Mouse (Mus musculus): ENCODE measurements at regions not wholly inside any gene's neighbourhood (a gene's known extent, or its start where the extent isn't known, plus 50 kb on each side); places are given as distances from the start of the nearest gene placed in this dataset.

DNA sequence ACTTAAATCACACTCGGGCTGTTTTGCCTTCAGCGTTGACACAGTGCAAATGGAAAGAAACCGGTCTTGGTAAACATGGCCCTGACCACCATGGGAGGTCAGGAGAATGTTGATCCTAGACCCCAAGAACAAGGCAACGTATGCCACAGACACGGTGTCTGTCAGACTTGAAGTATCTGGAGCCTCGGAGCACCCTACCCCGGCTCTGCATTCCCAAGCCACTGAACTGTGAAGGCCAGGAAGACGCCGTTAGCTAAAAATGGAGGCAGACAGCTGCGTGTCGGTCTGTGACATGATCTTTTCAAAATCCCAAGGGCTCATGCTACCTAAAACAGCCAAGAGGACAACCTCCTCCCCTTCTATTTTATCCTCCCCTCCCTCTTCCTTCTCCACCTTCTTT is 282.0 kb downstream of the Sox4 start:
- Histone ChIP-seq H3K4me2 (no peak overlapping the region), H3K36me3 (no peaks in the 10 kb centered on the region), H3K27ac (no peak overlapping the region), H3K27me3 (no peaks in the 10 kb centered on the region), H3K4me3 (no peak overlapping the region), H3K9ac (no peak overlapping the region), H3K9me3 (no peaks in the 10 kb centered on the region), H3K4me1 (0 out of 2 replicates have a peak, but pooled peaks cover 2% of the 10 kb centered on the region)
- 74% methylated on average over 11 of the region's 11 CpGs for WGBS
- ATAC-seq (ENCODE audit: insufficient number of reproducible peaks, low FRiP score, low TSS enrichment, low read depth) = no peak

GRCm38 (mm10) chr13:28669832-28670585 is 283.5 kb downstream of the Sox4 start:
- Histone ChIP-seq H3K36me3 (no peaks in the 10 kb centered on the region), H3K27ac (no peak overlapping the region), H3K4me1 (peaks cover 6% of the 10 kb centered on the region; the same call in 1 of the 2 replicates), H3K9ac (no peak overlapping the region), H3K4me3 (no peak overlapping the region), H3K9me3 (no peaks in the 10 kb centered on the region), H3K4me2 (no peak overlapping the region), H3K27me3 (no peaks in the 10 kb centered on the region)
- no peak for ATAC-seq (ENCODE audit: insufficient number of reproducible peaks, low FRiP score, low TSS enrichment, low read depth)
- WGBS = 86% methylated on average over 4 of the region's 4 CpGs

DNA sequence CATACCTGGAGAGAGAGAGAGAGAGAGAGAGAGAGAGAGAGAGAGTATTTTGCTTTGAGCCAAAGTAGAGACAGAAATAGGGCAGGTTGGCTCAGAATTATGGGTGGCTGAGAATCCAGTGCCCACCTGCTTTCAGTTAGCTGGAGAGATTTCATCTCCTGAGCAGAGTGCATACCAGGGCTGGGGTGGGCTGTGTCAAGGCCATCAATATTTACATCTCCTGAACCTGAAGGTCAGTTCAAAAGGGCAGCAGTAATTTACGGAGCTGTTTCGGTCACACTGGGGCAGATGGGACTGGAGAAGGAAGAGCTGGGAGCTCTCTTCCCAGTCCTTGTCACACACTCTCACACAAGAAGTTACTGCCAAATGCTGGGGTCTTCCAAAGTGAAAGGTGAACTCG is 286.7 kb downstream of the Sox4 start:
- Histone ChIP-seq H3K4me2 (no peak overlapping the region), H3K4me3 (no peak overlapping the region), H3K4me1 (peaks cover 16% of the 10 kb centered on the region), H3K9ac (no peak overlapping the region), H3K27me3 (no peaks in the 10 kb centered on the region), H3K36me3 (no peaks in the 10 kb centered on the region), H3K27ac (no peak overlapping the region), H3K9me3 (no peaks in the 10 kb centered on the region)
- no peak for ATAC-seq (ENCODE audit: insufficient number of reproducible peaks, low FRiP score, low TSS enrichment, low read depth)
- 49% methylated on average over 3 of the region's 3 CpGs for WGBS

GRCm38 (mm10) chr13:28665150-28665549 is 288.4 kb downstream of the Sox4 start:
- Histone ChIP-seq H3K4me2 (no peak overlapping the region), H3K4me3 (no peak overlapping the region), H3K9ac (no peak overlapping the region), H3K27ac (no peak overlapping the region), H3K27me3 (no peaks in the 10 kb centered on the region), H3K9me3 (no peaks in the 10 kb centered on the region), H3K4me1 (peaks cover 16% of the 10 kb centered on the region), H3K36me3 (no peaks in the 10 kb centered on the region)
- 42% methylated on average over 5 of the region's 5 CpGs for whole genome bisulfite sequencing
- ATAC-seq (ENCODE audit: insufficient number of reproducible peaks, low FRiP score, low TSS enrichment, low read depth) = no peak

DNA sequence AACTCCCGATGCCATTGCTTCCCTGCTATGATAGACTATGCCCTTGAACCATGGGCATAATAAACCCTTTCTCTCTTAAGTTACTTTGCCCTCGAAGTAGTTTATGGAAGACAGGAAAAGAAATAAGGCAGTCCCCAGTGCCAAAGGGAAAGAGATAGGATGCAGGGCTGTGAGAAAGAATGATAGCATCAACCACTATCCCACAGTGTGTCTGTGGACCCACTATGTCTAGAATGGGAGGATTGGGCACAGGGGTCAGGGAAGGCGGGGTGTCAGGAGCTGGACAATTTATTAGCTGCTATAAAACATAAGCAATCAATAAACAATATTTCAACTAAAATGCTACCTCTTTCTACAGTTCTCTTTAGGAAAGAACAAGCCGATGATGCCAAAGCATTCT is 288.8 kb downstream of the Sox4 start:
- no peak overlapping the region for H3K27ac ChIP-seq
- no peak overlapping the region for H3K4me2 ChIP-seq
- H3K4me1 ChIP-seq = peaks cover 16% of the 10 kb centered on the region
- H3K9ac ChIP-seq = no peak overlapping the region
- H3K27me3 ChIP-seq = no peaks in the 10 kb centered on the region
- ATAC-seq (ENCODE audit: insufficient number of reproducible peaks, low FRiP score, low TSS enrichment, low read depth) = no peak
- 49% methylated on average over 4 of the region's 4 CpGs for WGBS
- H3K4me3 ChIP-seq = no peak overlapping the region
- H3K9me3 ChIP-seq = no peaks in the 10 kb centered on the region
- no peaks in the 10 kb centered on the region for H3K36me3 ChIP-seq

- ATAC-seq (ENCODE audit: insufficient number of reproducible peaks, low FRiP score, low TSS enrichment, low read depth) = no peak
- 47% methylated on average over 7 of the region's 7 CpGs for WGBS
- Histone ChIP-seq H3K4me2 (no peak overlapping the region), H3K36me3 (no peaks in the 10 kb centered on the region), H3K9me3 (no peaks in the 10 kb centered on the region), H3K9ac (no peak overlapping the region), H3K27me3 (no peaks in the 10 kb centered on the region), H3K27ac (no peak overlapping the region), H3K4me1 (peaks cover 18% of the 10 kb centered on the region), H3K4me3 (no peak overlapping the region)
These were observed 289.4 kb downstream of the Sox4 start for GRCm38 (mm10) chr13:28663950-28664681.

DNA sequence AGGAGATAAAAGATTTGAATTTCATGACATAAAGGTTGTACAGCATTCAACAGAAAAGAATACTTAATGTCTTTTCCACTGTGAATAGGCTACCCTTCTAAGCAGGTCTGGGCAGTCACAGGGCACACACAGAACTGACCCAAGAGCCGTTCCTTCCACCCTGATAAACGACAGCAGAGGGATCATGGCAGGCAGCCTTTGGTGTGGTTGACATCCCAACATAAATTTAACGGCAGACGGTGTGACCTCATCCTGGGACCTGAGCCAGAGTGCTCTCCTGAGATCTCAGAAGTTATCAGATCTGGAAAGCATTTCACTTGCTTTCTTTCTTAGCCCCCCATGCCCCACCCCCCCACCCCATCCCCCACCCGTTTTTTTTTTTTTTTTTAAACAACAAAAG is 290.1 kb downstream of the Sox4 start:
- H3K9me3 ChIP-seq = no peaks in the 10 kb centered on the region
- peaks cover 23% of the 10 kb centered on the region for H3K4me1 ChIP-seq
- WGBS = 10% methylated on average over 5 of the region's 5 CpGs
- no peaks in the 10 kb centered on the region for H3K36me3 ChIP-seq
- no peak overlapping the region for H3K9ac ChIP-seq
- H3K27ac ChIP-seq = no peak overlapping the region
- H3K27me3 ChIP-seq = no peaks in the 10 kb centered on the region
- no peak overlapping the region for H3K4me2 ChIP-seq
- H3K4me3 ChIP-seq = no peak overlapping the region
- no peak for ATAC-seq (ENCODE audit: insufficient number of reproducible peaks, low FRiP score, low TSS enrichment, low read depth)

- Histone ChIP-seq H3K4me2 (no peak overlapping the region), H3K27ac (no peak overlapping the region), H3K9ac (no peak overlapping the region), H3K4me1 (peaks cover 23% of the 10 kb centered on the region), H3K9me3 (no peaks in the 10 kb centered on the region), H3K27me3 (no peaks in the 10 kb centered on the region), H3K4me3 (no peak overlapping the region), H3K36me3 (no peaks in the 10 kb centered on the region)
- no peak for ATAC-seq (ENCODE audit: insufficient number of reproducible peaks, low FRiP score, low TSS enrichment, low read depth)
- 81% methylated on average over 3 of the region's 3 CpGs for WGBS
These were observed 291.2 kb downstream of the Sox4 start for GRCm38 (mm10) chr13:28662316-28662752.

GRCm38 (mm10) chr13:28660151-28660550 is 293.4 kb downstream of the Sox4 start:
- Histone ChIP-seq H3K4me3 (no peak overlapping the region), H3K9me3 (no peaks in the 10 kb centered on the region), H3K27ac (no peak overlapping the region), H3K9ac (no peak overlapping the region), H3K27me3 (no peaks in the 10 kb centered on the region), H3K4me2 (no peak overlapping the region), H3K4me1 (peaks cover 18% of the 10 kb centered on the region), H3K36me3 (no peaks in the 10 kb centered on the region; the same call in 1 of the 2 replicates)
- no peak for ATAC-seq (ENCODE audit: insufficient number of reproducible peaks, low FRiP score, low TSS enrichment, low read depth)
- WGBS = 84% methylated on average over 2 of the region's 2 CpGs

- peak overlapping the region; percentile 54; the same call in 1 of the 2 replicates for H3K27ac ChIP-seq
- no peaks in the 10 kb centered on the region for H3K27me3 ChIP-seq
- H3K4me2 ChIP-seq = no peak overlapping the region
- peaks cover 10% of the 10 kb centered on the region for H3K4me1 ChIP-seq
- H3K4me3 ChIP-seq = no peak overlapping the region
- 23% methylated on average over 5 of the region's 5 CpGs for WGBS
- no peaks in the 10 kb centered on the region; the same call in 1 of the 2 replicates for H3K36me3 ChIP-seq
- ATAC-seq (ENCODE audit: insufficient number of reproducible peaks, low FRiP score, low TSS enrichment, low read depth) = no peak
- no peaks in the 10 kb centered on the region for H3K9me3 ChIP-seq
- no peak overlapping the region for H3K9ac ChIP-seq
These were observed 294.9 kb downstream of the Sox4 start for GRCm38 (mm10) chr13:28658652-28659051.

- Histone ChIP-seq H3K9ac (no peak overlapping the region), H3K4me2 (no peak overlapping the region), H3K9me3 (no peaks in the 10 kb centered on the region)
These were observed 298.6 kb downstream of the Sox4 start for GRCm38 (mm10) chr13:28654883-28655282.

GRCm38 (mm10) chr13:28653362-28653761 is 300.2 kb downstream of the Sox4 start:
- Histone ChIP-seq H3K27me3 (no peaks in the 10 kb centered on the region), H3K9ac (no peak overlapping the region), H3K4me2 (no peak overlapping the region), H3K27ac (peak overlapping the region; percentile 33; the same call in 1 of the 2 replicates), H3K4me1 (peaks cover 20% of the 10 kb centered on the region), H3K36me3 (no peaks in the 10 kb centered on the region; the same call in 1 of the 2 replicates), H3K9me3 (no peaks in the 10 kb centered on the region), H3K4me3 (no peak overlapping the region)
- 55% methylated on average over 4 of the region's 4 CpGs for WGBS
- ATAC-seq (ENCODE audit: insufficient number of reproducible peaks, low FRiP score, low TSS enrichment, low read depth) = no peak

More at GRCm38 (mm10) chr13:28654883-28655282, 298.6 kb downstream of the Sox4 start:
- no peak overlapping the region for H3K27ac ChIP-seq
- H3K36me3 ChIP-seq = no peaks in the 10 kb centered on the region; the same call in 1 of the 2 replicates
- H3K27me3 ChIP-seq = no peaks in the 10 kb centered on the region
- peaks cover 27% of the 10 kb centered on the region for H3K4me1 ChIP-seq
- no peak for ATAC-seq (ENCODE audit: insufficient number of reproducible peaks, low FRiP score, low TSS enrichment, low read depth)
- H3K4me3 ChIP-seq = no peak overlapping the region

Data from limb, embryonic 15.5 days (tissue).